Mouse (Mus musculus): ENCODE data around the gene Bmp2k. TPM values are rescaled to one million over a fixed set of nuclear protein-coding genes. Genes with fewer than 3 reads are reported as not detected.

Bmp2k gene
- 11.7 and 13.4 TPM in 2 replicates for polyA plus RNA-seq (2015; fragmentation: Nextera tagmentation; extraction: Ambion mirVana)

DNA sequence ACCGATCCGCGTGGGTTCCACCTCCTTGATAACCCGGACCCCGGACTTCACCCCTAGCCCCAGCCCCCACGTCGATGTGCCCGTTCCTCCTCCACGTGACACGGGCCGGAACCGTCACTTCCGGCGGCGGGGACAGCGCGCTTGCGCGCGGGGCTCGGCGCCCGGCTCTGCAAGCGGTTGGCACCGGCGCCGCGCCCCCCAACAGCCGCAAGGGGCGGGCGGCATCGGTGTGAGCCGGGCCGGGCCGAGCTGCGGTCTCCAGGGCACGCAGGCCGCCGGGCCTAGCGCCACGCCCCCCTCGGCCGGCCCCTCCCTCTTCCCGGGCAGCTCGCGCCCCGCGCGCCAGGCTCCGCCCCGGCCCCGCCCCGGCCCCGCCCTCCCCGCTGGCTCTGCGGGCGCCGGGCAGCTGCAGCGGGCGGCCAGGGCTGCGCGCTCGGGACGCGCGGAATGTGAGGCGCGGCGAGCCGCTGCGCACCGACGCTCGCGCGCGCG, at the start of gene Bmp2k:
Bmp2k (plus strand) TSS at position 380 of the 492 bp plus-strand sequence.
- Histone ChIP-seq H3K27me3 (no peaks in the 10 kb centered on the region), H3K27ac (peak within 1 kb of the TSS; percentile 92), H3K36me3 (no peaks in the 10 kb centered on the region), H3K9ac (peak within 1 kb of the TSS; percentile 87), H3K4me3 (peak within 1 kb of the TSS; percentile 82), H3K4me2 (peak within 1 kb of the TSS; percentile 75), H3K4me1 (peaks cover 10% of the 10 kb centered on the region), H3K9me3 (no peaks in the 10 kb centered on the region)
- peak; percentile 93 for ATAC-seq (ENCODE audit: insufficient number of reproducible peaks, low FRiP score, low TSS enrichment, low read depth)
- under 1% methylated on average over 68 of the region's 78 CpGs for WGBS

DNA sequence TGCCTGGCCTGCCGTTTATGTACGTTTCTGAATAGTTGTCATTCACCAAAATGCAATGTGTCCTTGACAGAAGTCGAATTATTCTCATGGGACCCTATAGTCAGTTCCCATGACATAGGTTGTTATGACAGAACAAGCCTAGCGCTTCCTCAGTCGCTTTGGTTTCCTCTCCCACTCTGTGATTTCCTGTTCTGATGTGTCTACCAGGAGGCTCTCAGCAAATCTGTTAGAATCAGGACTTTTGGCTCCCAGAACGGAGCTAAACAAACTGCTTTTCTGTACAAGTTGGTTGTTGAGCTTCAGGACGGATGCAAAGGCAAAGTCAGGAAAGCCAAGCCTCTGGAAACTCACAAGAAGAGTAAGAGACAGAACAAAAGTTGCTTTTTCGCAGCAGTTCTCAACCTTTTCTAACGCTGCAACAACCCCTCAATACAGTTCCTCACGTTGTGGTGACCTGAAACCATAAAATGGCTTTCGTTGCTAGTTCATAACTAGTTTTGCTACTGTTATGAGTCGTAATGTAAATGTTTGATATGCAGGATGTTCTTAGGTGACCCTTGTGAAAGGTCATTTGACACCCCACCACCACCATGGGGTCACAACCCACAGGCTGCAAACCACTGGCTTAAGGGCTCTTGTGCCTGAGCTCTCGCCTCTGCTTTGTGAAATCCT, 48.5 kb upstream of the Bmp2k start:
- H3K4me1 ChIP-seq = no peaks in the 10 kb centered on the region; the same call in 1 of the 2 replicates
- no peak overlapping the region for H3K4me2 ChIP-seq
- no peak overlapping the region for H3K9ac ChIP-seq
- no peak overlapping the region for H3K27ac ChIP-seq
- ATAC-seq (ENCODE audit: insufficient number of reproducible peaks, low FRiP score, low TSS enrichment, low read depth) = no peak
- no peaks in the 10 kb centered on the region for H3K9me3 ChIP-seq
- H3K27me3 ChIP-seq = no peaks in the 10 kb centered on the region
- 76% methylated on average over 13 of the region's 13 CpGs for WGBS
- no peaks in the 10 kb centered on the region for H3K36me3 ChIP-seq
- no peak overlapping the region for H3K4me3 ChIP-seq

DNA sequence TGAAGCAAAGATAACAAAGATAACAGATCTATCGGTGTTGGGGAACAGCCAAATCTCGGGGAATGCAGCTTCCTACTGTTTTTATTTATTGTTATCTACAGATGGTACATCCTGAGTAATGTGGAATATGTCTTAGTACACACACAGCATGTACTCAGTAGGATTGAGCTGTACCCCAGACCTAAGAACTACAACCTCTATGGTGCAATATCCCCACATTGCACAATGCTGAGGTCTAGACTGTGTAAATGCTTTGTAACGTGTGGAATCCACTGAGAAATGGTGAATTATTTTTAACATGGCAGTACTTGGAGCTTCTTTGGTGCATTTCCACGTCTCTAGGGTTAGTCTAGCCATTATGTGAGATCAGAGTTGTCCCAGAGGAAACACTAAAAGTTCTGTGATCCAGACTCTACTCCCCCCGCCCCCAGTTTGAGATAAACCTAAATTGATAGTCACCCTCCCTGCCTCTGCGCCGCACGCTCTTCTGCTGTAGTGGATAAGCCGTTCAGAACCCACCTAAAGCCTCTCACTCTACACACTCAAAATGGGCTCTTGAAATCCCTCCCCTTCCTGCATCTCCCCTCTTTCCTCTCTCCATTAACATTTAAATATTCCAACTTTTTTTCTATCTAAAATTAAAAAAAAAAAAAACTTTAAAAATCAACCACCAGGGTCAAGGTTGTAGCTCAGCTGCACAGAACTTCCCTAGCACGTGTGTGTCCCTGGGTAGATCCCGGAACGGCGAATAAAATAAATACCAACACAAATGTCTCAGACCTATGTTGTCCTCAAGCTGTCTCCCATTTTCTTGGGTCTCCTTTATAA, 47.4 kb upstream of the Bmp2k start:
- WGBS = 86% methylated on average over 13 of the region's 13 CpGs
- Histone ChIP-seq H3K9ac (no peak overlapping the region), H3K27ac (no peak overlapping the region), H3K9me3 (no peaks in the 10 kb centered on the region), H3K4me1 (no peaks in the 10 kb centered on the region; the same call in 1 of the 2 replicates), H3K36me3 (no peaks in the 10 kb centered on the region), H3K4me2 (no peak overlapping the region), H3K4me3 (no peak overlapping the region), H3K27me3 (no peaks in the 10 kb centered on the region)
- ATAC-seq (ENCODE audit: insufficient number of reproducible peaks, low FRiP score, low TSS enrichment, low read depth) = no peak

DNA sequence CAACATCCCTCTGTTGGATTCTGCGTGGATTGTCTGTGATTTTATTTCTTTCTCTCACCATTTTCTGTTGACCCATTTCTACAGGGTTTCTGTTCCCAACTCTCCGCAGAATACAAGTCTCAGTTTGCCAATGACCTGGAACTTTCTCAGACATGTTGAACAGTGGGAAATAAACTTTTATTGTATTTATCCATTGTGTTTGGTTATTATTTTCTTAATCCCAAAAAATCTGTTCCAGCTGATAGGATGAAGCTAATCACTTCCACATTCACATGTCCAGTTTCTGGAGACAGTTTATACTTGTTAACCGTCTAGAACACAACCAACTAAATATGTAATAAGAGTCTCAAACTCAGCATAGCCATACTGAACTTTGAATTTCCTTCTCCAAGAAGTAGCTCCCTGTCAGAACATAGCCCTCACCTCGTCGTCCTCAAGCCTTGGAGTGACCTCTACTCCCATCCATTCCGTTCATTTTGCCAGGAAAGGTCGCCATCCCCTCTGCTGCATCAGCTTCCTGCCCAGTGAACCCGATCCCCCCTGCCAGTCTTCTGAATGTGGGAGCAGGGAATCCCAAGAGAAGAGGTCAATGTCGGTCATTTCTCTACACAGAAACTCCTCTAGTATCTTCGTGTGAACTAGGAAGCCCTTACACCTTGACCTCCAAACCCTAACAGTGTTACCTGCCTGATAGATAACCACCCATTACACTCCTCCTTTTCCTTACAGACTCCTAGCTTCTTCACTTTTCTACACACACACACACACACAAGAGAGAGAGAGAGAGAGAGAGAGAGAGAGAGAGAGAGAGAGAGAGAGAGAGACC, 46.6 kb upstream of the Bmp2k start:
- no peaks in the 10 kb centered on the region for H3K36me3 ChIP-seq
- no peaks in the 10 kb centered on the region; the same call in 1 of the 2 replicates for H3K4me1 ChIP-seq
- no peaks in the 10 kb centered on the region for H3K9me3 ChIP-seq
- H3K4me2 ChIP-seq = no peak overlapping the region
- no peak overlapping the region for H3K4me3 ChIP-seq
- H3K9ac ChIP-seq = no peak overlapping the region
- WGBS = 71% methylated on average over 10 of the region's 10 CpGs
- no peak for ATAC-seq (ENCODE audit: insufficient number of reproducible peaks, low FRiP score, low TSS enrichment, low read depth)
- H3K27me3 ChIP-seq = no peaks in the 10 kb centered on the region
- H3K27ac ChIP-seq = no peak overlapping the region

DNA sequence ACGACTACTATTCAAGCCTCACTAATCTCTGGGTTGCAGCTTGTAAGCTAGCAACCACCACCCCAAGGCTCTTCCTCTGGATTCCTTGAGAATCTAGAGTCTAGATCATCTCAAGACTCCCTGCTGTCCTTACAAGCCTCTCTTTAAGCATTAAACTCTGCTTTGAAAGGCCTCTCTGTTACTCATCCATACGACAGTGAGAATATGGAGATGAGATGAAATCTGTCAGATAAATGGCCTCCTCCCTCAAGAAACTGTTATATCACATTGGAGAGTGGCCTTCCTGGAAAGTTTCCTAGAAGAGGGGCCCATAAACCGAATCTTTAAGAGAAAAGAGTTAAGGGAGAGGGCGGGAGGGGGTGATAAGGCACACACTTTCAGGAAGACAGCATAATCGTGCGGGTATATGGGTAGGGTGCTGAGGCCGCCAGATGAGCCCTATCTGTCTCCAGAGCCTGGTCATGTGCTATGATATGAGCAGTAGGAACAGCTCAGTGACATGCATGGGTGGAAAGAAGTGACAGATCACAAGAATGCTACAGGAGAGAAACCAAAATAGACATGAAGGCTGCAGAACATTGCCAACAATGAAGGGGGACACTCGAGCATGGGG, 45.9 kb upstream of the Bmp2k start:
- Histone ChIP-seq H3K4me1 (no peaks in the 10 kb centered on the region; the same call in 1 of the 2 replicates), H3K9ac (no peak overlapping the region), H3K4me2 (no peak overlapping the region), H3K27me3 (no peaks in the 10 kb centered on the region), H3K36me3 (no peaks in the 10 kb centered on the region), H3K9me3 (no peaks in the 10 kb centered on the region), H3K27ac (no peak overlapping the region), H3K4me3 (no peak overlapping the region)
- WGBS = 82% methylated on average over 8 of the region's 8 CpGs
- no peak for ATAC-seq (ENCODE audit: insufficient number of reproducible peaks, low FRiP score, low TSS enrichment, low read depth)

DNA sequence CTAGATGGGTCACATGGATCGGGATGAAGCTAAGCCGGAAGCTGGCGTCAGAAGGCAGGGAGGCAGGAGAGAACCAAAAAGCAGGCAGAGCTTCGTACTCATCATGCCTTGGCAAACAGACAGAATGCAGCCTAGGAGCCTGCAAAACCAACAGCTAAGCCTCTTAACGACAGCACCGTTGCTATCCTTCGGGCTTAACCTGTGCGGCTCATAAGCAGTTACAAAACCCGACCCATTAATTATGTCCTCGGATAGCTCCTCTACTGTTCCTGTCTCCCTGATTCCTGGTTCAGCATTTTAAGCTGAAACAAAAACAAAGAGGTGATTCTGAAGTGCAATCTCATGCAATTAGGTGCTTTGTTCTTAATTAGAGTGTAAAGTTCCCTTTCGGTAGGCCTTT, 43.4 kb upstream of the Bmp2k start:
- Histone ChIP-seq H3K36me3 (no peaks in the 10 kb centered on the region), H3K9ac (no peak overlapping the region), H3K27me3 (no peaks in the 10 kb centered on the region), H3K4me2 (no peak overlapping the region), H3K27ac (no peak overlapping the region), H3K9me3 (no peaks in the 10 kb centered on the region), H3K4me3 (no peak overlapping the region), H3K4me1 (no peaks in the 10 kb centered on the region; the same call in 1 of the 2 replicates)
- ATAC-seq (ENCODE audit: insufficient number of reproducible peaks, low FRiP score, low TSS enrichment, low read depth) = no peak
- 32% methylated on average over 11 of the region's 11 CpGs for WGBS

DNA sequence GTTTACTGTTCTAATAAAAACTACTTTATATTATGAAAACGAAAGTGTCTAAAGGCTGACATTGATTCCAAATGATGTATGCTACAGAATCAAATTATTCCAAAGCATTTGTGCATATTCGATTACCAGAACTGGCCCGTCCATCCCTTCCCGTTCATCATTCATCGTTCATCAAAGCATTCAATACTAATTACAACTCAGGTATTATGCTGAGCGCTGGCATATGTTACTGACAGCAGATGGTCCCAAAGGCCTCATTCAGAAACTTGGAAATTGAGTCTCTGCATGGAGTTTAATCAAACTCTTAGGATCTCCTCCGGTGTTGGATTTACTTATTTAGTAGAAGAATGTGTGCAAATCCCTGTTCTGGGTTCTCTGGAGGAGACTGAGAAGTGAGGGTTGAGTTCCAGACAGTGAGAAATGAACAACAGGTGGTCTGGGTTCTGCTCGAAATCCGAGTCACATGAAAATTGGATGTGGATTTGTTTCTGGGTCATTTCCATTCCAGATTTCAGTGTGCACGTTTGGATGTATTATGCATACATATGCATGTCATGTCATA, 42.9 kb upstream of the Bmp2k start:
- H3K4me3 ChIP-seq = no peak overlapping the region
- no peak overlapping the region for H3K9ac ChIP-seq
- H3K36me3 ChIP-seq = no peaks in the 10 kb centered on the region
- no peak overlapping the region for H3K27ac ChIP-seq
- H3K4me1 ChIP-seq = no peaks in the 10 kb centered on the region; the same call in 1 of the 2 replicates
- 58% methylated on average over 10 of the region's 10 CpGs for WGBS
- H3K27me3 ChIP-seq = no peaks in the 10 kb centered on the region
- no peaks in the 10 kb centered on the region for H3K9me3 ChIP-seq
- ATAC-seq (ENCODE audit: insufficient number of reproducible peaks, low FRiP score, low TSS enrichment, low read depth) = no peak
- no peak overlapping the region for H3K4me2 ChIP-seq

DNA sequence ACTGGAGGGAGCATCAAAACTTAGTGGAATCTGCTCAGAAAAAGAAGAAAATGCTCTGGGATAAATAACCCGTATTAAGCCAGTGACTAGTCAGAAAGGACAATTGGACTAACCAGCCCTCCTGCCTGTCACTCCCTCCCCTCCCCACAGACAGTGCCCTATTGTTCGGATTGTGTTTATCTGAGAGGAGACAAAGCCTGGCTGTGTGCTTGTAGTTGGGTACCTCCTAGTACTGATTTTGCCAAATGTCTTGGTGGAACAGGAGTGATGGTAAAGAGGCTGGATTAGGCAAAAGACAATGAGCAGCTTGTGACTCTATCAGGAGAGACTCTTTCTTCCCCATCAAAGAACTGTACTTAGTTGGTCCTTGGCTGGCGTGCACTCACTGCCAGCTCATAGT, 40.6 kb upstream of the Bmp2k start:
- 77% methylated on average over 3 of the region's 3 CpGs for WGBS
- H3K9me3 ChIP-seq = no peaks in the 10 kb centered on the region
- H3K36me3 ChIP-seq = no peaks in the 10 kb centered on the region
- H3K27me3 ChIP-seq = no peaks in the 10 kb centered on the region
- no peak overlapping the region for H3K4me2 ChIP-seq
- no peak overlapping the region for H3K9ac ChIP-seq
- no peak overlapping the region for H3K4me3 ChIP-seq
- H3K27ac ChIP-seq = no peak overlapping the region
- no peak for ATAC-seq (ENCODE audit: insufficient number of reproducible peaks, low FRiP score, low TSS enrichment, low read depth)
- H3K4me1 ChIP-seq = peaks cover 2% of the 10 kb centered on the region

DNA sequence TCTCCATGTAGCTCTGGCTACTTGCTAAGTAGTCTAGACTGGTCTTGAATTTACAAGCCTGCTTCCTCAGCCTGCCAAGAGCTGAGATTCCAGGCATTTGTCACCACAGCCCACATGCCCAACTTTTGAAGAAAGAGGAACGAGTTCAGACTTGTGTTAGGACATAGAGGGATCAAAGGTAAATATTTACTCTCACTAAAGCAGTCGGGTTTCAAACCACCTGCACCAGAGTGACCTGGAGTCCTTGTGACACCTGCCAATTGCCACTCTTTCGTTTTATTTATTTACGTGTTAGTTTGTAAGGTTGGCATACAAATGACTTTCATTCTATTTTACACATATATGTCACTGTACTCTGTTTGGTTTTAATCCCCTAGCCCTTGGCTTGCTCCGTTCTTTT, 36.4 kb upstream of the Bmp2k start:
- Histone ChIP-seq H3K9ac (no peak overlapping the region), H3K27ac (no peak overlapping the region), H3K27me3 (no peaks in the 10 kb centered on the region), H3K4me3 (no peak overlapping the region), H3K4me2 (no peak overlapping the region), H3K9me3 (no peaks in the 10 kb centered on the region), H3K4me1 (peaks cover 11% of the 10 kb centered on the region), H3K36me3 (no peaks in the 10 kb centered on the region)
- ATAC-seq (ENCODE audit: insufficient number of reproducible peaks, low FRiP score, low TSS enrichment, low read depth) = no peak
- 52% methylated on average over 5 of the region's 5 CpGs for WGBS

DNA sequence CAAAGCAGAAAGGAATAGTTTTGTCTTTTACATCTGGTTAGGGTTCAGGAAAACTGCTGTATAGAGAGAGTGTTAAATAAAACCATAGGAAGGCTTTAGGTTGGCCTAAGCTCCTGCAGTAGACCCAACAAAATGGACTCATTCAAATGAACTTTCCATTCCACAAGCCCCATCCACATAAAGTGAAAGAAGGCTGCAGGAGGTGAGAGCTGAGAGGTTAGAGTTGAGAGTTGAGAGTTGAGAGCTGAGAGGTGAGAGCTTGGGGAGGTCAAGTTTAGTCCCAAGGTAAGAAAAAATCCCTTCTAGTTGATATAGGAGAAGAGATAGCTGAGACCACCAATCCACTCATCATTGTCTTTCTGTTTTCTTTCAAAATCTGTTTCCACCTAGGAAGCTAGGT, 35.6 kb upstream of the Bmp2k start:
- H3K36me3 ChIP-seq = no peaks in the 10 kb centered on the region
- H3K27me3 ChIP-seq = no peaks in the 10 kb centered on the region
- ATAC-seq (ENCODE audit: insufficient number of reproducible peaks, low FRiP score, low TSS enrichment, low read depth) = no peak
- H3K27ac ChIP-seq = no peak overlapping the region
- no peaks in the 10 kb centered on the region for H3K9me3 ChIP-seq
- H3K4me3 ChIP-seq = no peak overlapping the region
- peaks cover 11% of the 10 kb centered on the region for H3K4me1 ChIP-seq
- no peak overlapping the region for H3K4me2 ChIP-seq
- H3K9ac ChIP-seq = no peak overlapping the region

DNA sequence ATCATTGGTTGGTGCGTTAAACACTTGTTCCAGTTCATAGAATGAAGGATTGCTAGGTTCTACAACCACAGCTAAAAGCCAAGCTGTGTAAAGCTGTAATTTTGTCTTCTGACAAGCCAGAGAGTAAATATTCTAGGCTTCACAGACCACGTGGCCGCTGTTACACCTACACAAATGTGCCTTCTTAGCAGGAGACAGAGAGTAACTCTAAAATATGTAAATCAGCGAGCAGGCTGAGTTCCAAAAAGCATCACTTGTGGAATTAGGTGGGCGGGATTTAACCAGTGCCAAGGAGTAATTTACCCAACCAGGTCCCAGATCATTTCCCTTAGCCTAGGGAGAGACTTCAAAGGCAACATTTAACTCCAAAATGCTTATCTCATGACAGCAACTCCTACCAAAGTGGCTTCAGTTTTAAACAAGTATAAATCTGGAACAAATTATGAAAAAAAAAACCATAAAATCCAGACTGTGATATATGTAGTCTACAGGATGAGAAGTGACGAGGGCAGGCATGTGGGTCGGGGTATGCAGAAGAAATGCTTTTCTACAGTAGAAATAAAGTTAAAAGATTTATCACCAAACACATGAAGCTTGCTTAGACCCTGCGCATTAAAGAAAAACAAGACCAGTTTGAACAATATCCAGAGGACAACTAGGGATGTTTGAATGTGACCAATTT, 35.1 kb upstream of the Bmp2k start:
- H3K4me1 ChIP-seq = peaks cover 11% of the 10 kb centered on the region
- no peaks in the 10 kb centered on the region for H3K9me3 ChIP-seq
- no peak overlapping the region for H3K27ac ChIP-seq
- no peaks in the 10 kb centered on the region for H3K36me3 ChIP-seq
- H3K4me3 ChIP-seq = no peak overlapping the region
- no peak overlapping the region for H3K9ac ChIP-seq
- no peaks in the 10 kb centered on the region for H3K27me3 ChIP-seq
- no peak overlapping the region for H3K4me2 ChIP-seq
- WGBS = 31% methylated on average over 8 of the region's 8 CpGs
- no peak for ATAC-seq (ENCODE audit: insufficient number of reproducible peaks, low FRiP score, low TSS enrichment, low read depth)
